Mouse (Mus musculus) T-cell, adult 2 months (primary cell): ENCODE results near the gene Scgb1b27.
"Not testable (repeated sequence)": the region's sequence is repeated elsewhere in the genome, so short reads cannot be mapped to it uniquely, and the experiment has no call there.

Experiments
- DNase-seq: peaks from one replicate; pipeline ENCODE4 v3.0.0; 2022; ENCODE audit warnings: low spot score

Gene Scgb1b27

GRCm38 (mm10) chr7:34021183-34021582, at the start of gene Scgb1b27:
Scgb1b27 (plus strand) TSS chr7:34021483.
- not testable (repeated sequence) for DNase-seq

- not testable (repeated sequence) for DNase-seq
These were observed 39.0 kb upstream of the Scgb1b27 start for GRCm38 (mm10) chr7:33982281-33982680.

GRCm38 (mm10) chr7:34013842-34014241, 7.4 kb upstream of the Scgb1b27 start, which contains the start of gene Scgb2b27:
Scgb2b27 (minus strand) TSS chr7:34013942.
- DNase-seq: no peak

GRCm38 (mm10) chr7:34025641-34026040, 4.4 kb downstream of the Scgb1b27 start:
- DNase-seq: no peak

GRCm38 (mm10) chr7:34027202-34027601, 5.9 kb downstream of the Scgb1b27 start:
- DNase-seq: not testable (repeated sequence)

GRCm38 (mm10) chr7:34030026-34030425, 8.7 kb downstream of the Scgb1b27 start:
- no peak for DNase-seq

- not testable (repeated sequence) for DNase-seq
These were observed 13.3 kb downstream of the Scgb1b27 start for GRCm38 (mm10) chr7:34034579-34034978.

- DNase-seq: not testable (repeated sequence)
These were observed 15.0 kb downstream of the Scgb1b27 start for GRCm38 (mm10) chr7:34036076-34036815.

GRCm38 (mm10) chr7:34068132-34068531, 46.8 kb downstream of the Scgb1b27 start:
- DNase-seq: not testable (repeated sequence)
